Mouse (Mus musculus) heart, embryonic 11.5 days (tissue): ENCODE measurements around the gene Btbd19. TPM values are rescaled to one million over a fixed set of nuclear protein-coding genes. Genes with fewer than 3 reads are reported as not detected.

ENCODE experiments used
- ATAC-seq: fragments of 200-750 bp; cut with Nextera tagmentation; replicated peaks from 2 replicates; pipeline ENCODE4 v1.8.0; 2017; ENCODE audit warnings: moderate library complexity; ENCODE audit not compliant: insufficient number of reproducible peaks, low FRiP score, low TSS enrichment
- H3K27ac ChIP-seq: fragments of 300-500 bp; sonication (generic); 2 replicates; pipeline ENCODE4 v1.5.1; 2014; ENCODE audit warnings: mild to moderate bottlenecking, low read depth, low read length
- H3K27me3 ChIP-seq: fragments of 300-500 bp; sonication (generic); 2 replicates; pipeline ENCODE4 v1.6.1; 2014; ENCODE audit warnings: mild to moderate bottlenecking, low read length, mixed read lengths; ENCODE audit not compliant: control insufficient read depth, insufficient read depth
- H3K36me3 ChIP-seq: fragments of 300-500 bp; sonication (generic); 2 replicates; pipeline ENCODE4 v1.6.1; 2014; ENCODE audit warnings: mild to moderate bottlenecking, low read length, moderate library complexity, mixed read lengths; ENCODE audit not compliant: control insufficient read depth, insufficient read depth
- H3K4me1 ChIP-seq: fragments of 300-500 bp; sonication (generic); 2 replicates; pipeline ENCODE4 v1.6.1; 2014; ENCODE audit warnings: low read length; ENCODE audit not compliant: control insufficient read depth, insufficient read depth
- H3K4me2 ChIP-seq: fragments of 300-500 bp; sonication (generic); 2 replicates; pipeline ENCODE4 v1.6.1; 2014; ENCODE audit warnings: mild to moderate bottlenecking, moderate library complexity
- H3K4me3 ChIP-seq: fragments of 300-500 bp; sonication (generic); 2 replicates; pipeline ENCODE4 v1.5.1; 2014; ENCODE audit warnings: low read depth, low read length
- H3K9ac ChIP-seq: fragments of 300-500 bp; sonication (generic); 2 replicates; pipeline ENCODE4 v1.6.1; 2014; ENCODE audit warnings: mild to moderate bottlenecking, low read depth, low read length, moderate library complexity
- H3K9me3 ChIP-seq: fragments of 300-500 bp; sonication (generic); replicated peaks from 2 replicates; pipeline ENCODE4 v1.6.1; 2016; ENCODE audit warnings: low read length; ENCODE audit not compliant: control insufficient read depth
- WGBS: fragments of 180-500 bp; shearing (Covaris S2); extraction: QIAGEN DNeasy Blood & Tissue Kit; methylation state at CpG from one replicate; pipeline ENCODE4 v1.1.7; 2014; ENCODE audit not compliant: insufficient replicate concordance; 5-methylcytosine and 5-hydroxymethylcytosine counted together
- polyA plus RNA-seq: library from polyadenylated mRNA; unstranded; fragments of >200 nt; fragmentation: Nextera tagmentation; extraction: Ambion mirVana; gene quantifications from 2 replicates; pipeline ENCODE4 v1.2.1, GENCODE M21; 2014

The Btbd19 gene
- polyA plus RNA-seq, 1 experiment from 2014 or later, result 4.0 TPM

GRCm38 (mm10) chr4:117151416-117151815 lies 25.9 kb upstream of the Btbd19 start:
- Histone ChIP-seq H3K4me1 (peaks cover 15% of the 10 kb centered on the region; the same call in 1 of the 2 replicates), H3K4me3 (no peak overlapping the region), H3K9me3 (no peaks in the 10 kb centered on the region), H3K9ac (peak overlapping the region; percentile 34; the same call in 1 of the 2 replicates), H3K36me3 (peaks cover 34% of the 10 kb centered on the region), H3K27ac (no peak overlapping the region), H3K4me2 (no peak overlapping the region), H3K27me3 (no peaks in the 10 kb centered on the region)
- no peak for ATAC-seq
- WGBS, result 61% methylated on average over 1 of the region's 1 CpGs

- ATAC-seq, result no peak
- WGBS, result 86% methylated on average over 6 of the region's 6 CpGs
- Histone ChIP-seq H3K4me3 (no peak overlapping the region), H3K36me3 (peaks cover 34% of the 10 kb centered on the region), H3K9ac (no peak overlapping the region), H3K27ac (no peak overlapping the region), H3K9me3 (no peaks in the 10 kb centered on the region), H3K27me3 (no peaks in the 10 kb centered on the region), H3K4me2 (no peak overlapping the region), H3K4me1 (peaks cover 15% of the 10 kb centered on the region; the same call in 1 of the 2 replicates)
Observed at GRCm38 (mm10) chr4:117150212-117150733, 24.7 kb upstream of the Btbd19 start.

- WGBS, result 65% methylated on average over 6 of the region's 6 CpGs
- Histone ChIP-seq H3K27ac (no peak overlapping the region), H3K27me3 (no peaks in the 10 kb centered on the region), H3K9me3 (no peaks in the 10 kb centered on the region), H3K4me2 (no peak overlapping the region), H3K4me1 (peaks cover 13% of the 10 kb centered on the region; the same call in 1 of the 2 replicates), H3K9ac (no peak overlapping the region), H3K36me3 (peaks cover 34% of the 10 kb centered on the region), H3K4me3 (no peak overlapping the region)
- ATAC-seq, result 0 out of 2 replicates have a peak, but pooled peaks have one; percentile 21
Observed at GRCm38 (mm10) chr4:117149291-117150211, 24.0 kb upstream of the Btbd19 start.

- peaks cover 10% of the 10 kb centered on the region; the same call in 1 of the 2 replicates for H3K4me1 ChIP-seq
- no peaks in the 10 kb centered on the region for H3K27me3 ChIP-seq
- no peak overlapping the region for H3K27ac ChIP-seq
- no peak overlapping the region for H3K9ac ChIP-seq
- ATAC-seq, result no peak
- no peak overlapping the region for H3K4me3 ChIP-seq
- no peaks in the 10 kb centered on the region for H3K9me3 ChIP-seq
- peaks cover 28% of the 10 kb centered on the region for H3K36me3 ChIP-seq
- no peak overlapping the region for H3K4me2 ChIP-seq
- 67% methylated on average over 24 of the region's 24 CpGs for WGBS
Observed at GRCm38 (mm10) chr4:117148815-117149214, 23.3 kb upstream of the Btbd19 start.

GRCm38 (mm10) chr4:117148047-117148713 lies 22.7 kb upstream of the Btbd19 start:
- peaks cover 4% of the 10 kb centered on the region; the same call in 1 of the 2 replicates for H3K4me1 ChIP-seq
- no peaks in the 10 kb centered on the region for H3K27me3 ChIP-seq
- no peak overlapping the region for H3K4me2 ChIP-seq
- ATAC-seq, result no peak
- 81% methylated on average over 18 of the region's 18 CpGs for WGBS
- H3K27ac ChIP-seq, result no peak overlapping the region
- H3K9ac ChIP-seq, result no peak overlapping the region
- peaks cover 24% of the 10 kb centered on the region for H3K36me3 ChIP-seq
- no peaks in the 10 kb centered on the region for H3K9me3 ChIP-seq
- no peak overlapping the region for H3K4me3 ChIP-seq

GRCm38 (mm10) chr4:117146176-117146575 lies 20.7 kb upstream of the Btbd19 start:
- no peaks in the 10 kb centered on the region for H3K9me3 ChIP-seq
- H3K9ac ChIP-seq, result no peak overlapping the region
- WGBS, result 31% methylated on average over 15 of the region's 15 CpGs
- no peak overlapping the region for H3K4me2 ChIP-seq
- H3K4me1 ChIP-seq, result no peaks in the 10 kb centered on the region
- H3K36me3 ChIP-seq, result peaks cover 10% of the 10 kb centered on the region
- no peak for ATAC-seq
- no peak overlapping the region for H3K27ac ChIP-seq
- H3K4me3 ChIP-seq, result no peak overlapping the region
- no peaks in the 10 kb centered on the region for H3K27me3 ChIP-seq

- H3K9ac ChIP-seq, result no peak overlapping the region
- no peak overlapping the region for H3K4me2 ChIP-seq
- H3K36me3 ChIP-seq, result peaks cover 2% of the 10 kb centered on the region
- no peak overlapping the region for H3K27ac ChIP-seq
- no peak for ATAC-seq
- WGBS, result 92% methylated on average over 13 of the region's 13 CpGs
- no peaks in the 10 kb centered on the region for H3K9me3 ChIP-seq
- H3K4me3 ChIP-seq, result no peak overlapping the region
- no peaks in the 10 kb centered on the region for H3K27me3 ChIP-seq
- H3K4me1 ChIP-seq, result no peaks in the 10 kb centered on the region
Observed at GRCm38 (mm10) chr4:117145248-117145647, 19.7 kb upstream of the Btbd19 start.

GRCm38 (mm10) chr4:117143023-117143422 lies 17.5 kb upstream of the Btbd19 start:
- ATAC-seq, result no peak
- no peak overlapping the region for H3K4me3 ChIP-seq
- 50% methylated on average over 7 of the region's 7 CpGs for WGBS
- no peak overlapping the region for H3K27ac ChIP-seq
- no peak overlapping the region for H3K9ac ChIP-seq
- H3K4me1 ChIP-seq, result no peaks in the 10 kb centered on the region
- H3K36me3 ChIP-seq, result no peaks in the 10 kb centered on the region
- no peaks in the 10 kb centered on the region for H3K27me3 ChIP-seq
- no peak overlapping the region for H3K4me2 ChIP-seq
- H3K9me3 ChIP-seq, result no peaks in the 10 kb centered on the region
